Mouse (Mus musculus): ENCODE data around the gene Nqo1.

The Nqo1 gene

DNA sequence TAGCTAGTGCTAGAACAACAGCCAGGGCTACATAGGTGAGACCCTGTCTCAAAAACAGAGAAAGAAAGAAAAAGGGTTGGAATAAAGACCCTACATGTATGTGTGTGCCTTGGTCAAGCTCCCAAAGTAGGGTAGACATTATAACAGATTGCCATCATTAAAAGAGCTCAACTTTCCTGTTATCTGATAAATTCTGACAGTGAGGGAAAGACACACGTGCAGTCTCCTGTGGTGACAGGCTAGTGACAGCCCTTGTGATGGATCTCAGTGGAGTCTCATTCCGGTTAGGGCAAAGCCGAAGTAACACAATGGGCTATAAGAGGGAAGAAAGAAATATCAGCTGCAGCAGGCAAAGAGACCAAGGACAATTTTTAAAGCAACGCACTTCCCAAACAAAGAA is 1.1 kb upstream of the Nqo1 start:
- no peak for DNase-seq

DNA sequence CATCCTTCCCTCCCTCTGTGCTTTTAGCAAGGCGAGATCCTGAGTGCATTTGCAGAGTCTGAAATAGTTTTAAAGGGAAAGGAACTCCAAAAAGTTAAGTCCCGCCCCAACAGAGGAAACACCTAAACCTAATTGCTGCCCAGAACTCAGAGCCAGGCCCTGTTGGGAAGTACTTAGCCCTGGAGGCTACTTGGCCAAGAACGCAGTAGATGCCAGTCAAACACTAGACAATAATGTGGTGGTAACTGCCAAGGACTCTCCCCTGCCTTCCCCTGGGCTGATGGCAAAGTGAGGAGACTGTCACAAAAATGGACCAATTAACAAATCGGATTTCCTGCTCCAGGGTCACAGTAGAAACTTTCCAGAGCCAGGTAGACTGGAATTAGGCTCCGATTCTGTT is 1.1 kb downstream of the Nqo1 start:
- DNase-seq, result no peak

DNA sequence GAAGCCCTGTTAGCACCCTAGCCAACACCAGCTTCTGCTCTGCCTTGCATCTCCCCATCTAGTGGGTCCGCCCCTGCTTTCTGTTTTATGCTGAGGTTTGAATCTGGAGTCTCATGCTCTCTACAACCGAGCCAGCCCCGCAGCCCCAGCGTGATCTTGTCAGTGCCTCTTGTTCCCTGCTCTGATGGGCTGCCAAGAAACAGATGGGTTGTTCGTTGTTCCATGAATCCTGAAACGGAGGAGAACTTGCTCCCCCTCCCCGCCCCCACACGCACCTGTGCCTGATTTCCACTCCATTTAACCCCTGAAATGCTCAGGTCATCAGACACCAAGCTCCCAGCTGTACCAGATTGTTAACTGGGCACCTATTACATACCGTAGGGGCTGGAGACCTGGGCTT is 3.5 kb downstream of the Nqo1 start:
- DNase-seq, result no peak

DNA sequence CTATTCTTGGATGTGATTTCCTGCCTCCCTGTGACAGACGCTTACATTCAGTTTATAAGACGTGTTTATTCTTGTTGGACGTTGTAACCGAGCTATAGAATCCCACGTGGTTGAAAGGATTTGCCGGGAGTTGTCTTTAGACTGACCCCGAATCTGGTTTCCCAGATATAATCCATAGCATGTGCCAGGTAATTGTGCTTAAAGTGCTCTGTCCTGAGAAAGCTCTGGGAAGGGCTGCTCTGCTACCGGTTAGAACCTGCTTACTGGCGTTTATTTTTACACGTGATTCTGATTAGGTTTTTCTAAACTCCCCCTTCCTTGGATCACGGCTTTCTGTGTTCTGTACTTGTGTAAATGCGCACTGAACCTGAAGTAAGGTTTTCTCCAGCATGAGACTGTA is 5.3 kb downstream of the Nqo1 start:
- no peak for DNase-seq

DNA sequence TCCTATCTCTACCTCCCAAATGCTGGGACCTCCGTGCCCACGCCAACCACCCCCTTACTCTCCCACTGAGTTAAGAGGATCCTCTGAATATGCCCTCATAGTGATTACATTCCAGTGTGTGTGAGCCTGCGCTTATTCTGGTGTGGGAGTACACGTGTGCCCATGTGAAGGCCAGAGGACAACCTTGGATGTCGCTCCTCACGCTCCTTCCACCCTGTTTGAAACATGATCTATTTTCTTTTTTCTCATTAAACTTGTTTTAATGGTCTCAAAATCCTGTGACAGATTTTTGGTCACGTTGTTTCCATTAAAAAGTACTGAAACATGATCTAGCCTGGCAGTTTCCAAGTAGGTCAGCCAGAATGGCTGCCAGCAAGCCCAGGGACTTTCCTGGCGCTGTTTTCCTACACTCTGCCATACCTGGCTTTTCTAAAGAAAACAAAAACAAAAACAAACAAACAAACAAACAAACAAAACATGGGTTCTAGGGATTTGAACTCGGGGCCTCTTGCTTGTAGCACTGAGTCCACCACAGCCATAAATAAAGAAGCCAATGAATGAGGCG is 6.8 kb downstream of the Nqo1 start:
- no peak for DNase-seq

DNA sequence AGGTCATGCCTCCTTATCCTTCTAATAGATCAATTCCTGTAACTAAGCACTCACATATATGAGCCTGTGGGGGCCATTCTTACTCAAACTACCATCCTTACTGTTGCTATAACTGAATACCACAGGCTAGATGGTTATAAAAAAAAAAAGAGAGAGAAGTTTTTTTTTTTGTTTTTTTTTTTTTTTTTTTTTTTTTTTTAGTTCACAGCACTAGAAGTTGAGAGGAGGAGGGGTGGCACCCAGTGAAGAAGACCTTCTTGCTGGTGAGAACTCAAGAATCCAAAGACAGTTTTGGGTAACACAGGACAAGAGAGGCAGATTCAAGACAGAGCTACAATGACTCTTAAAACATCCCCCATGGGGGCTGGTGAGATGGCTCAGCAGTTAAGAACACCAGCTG is 7.6 kb downstream of the Nqo1 start:
- DNase-seq, result no peak

DNA sequence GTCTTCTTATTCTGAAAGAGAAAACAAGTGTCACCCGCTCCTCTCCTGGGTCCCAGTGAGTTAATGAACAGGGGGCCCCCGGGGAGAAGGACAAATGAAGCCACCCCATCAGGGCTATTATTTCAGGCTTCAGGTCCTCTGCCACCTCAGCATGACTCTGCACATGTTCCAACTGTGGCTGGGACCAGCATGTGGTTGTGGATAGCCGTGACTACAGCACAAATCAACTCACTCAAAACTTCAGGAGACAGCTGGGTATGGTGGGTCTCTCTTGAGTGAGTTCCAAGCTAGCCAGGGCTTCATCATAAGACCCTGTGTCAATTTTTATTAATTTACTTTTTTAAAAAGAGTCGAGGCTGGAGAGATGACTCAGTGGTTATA is 11.9 kb downstream of the Nqo1 start:
- DNase-seq, result no peak

DNA sequence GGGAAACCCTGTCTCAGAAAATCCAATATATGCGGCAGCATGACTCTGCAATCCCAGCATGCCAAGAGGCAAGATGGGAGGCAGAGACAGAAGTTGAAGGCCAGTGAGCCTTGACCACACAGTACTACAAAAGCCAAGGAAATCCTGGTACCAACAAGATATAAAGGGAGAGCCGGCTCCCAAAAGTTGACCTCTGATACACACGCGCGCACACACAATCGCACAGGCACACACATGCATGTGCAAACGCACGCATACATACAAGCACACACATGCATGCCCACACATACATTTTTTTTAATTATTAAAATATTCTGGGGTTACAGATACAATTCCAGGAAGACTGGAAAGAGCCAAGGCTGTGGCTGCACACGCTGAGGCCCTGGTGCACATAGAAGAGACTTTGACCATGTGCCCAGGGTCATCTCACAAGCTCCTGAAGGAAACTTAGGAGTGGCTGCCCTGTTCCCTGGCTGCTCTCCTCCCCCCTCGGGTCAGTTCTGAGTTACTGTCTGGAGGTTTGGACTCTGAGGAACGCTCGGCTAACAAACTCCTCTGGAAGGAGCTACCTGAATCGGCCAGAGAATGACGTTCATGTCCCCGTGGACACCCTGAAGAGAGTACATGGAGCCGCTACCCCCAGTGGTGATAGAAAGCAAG is 12.4 kb downstream of the Nqo1 start:
- peak; percentile 83 for DNase-seq

DNA sequence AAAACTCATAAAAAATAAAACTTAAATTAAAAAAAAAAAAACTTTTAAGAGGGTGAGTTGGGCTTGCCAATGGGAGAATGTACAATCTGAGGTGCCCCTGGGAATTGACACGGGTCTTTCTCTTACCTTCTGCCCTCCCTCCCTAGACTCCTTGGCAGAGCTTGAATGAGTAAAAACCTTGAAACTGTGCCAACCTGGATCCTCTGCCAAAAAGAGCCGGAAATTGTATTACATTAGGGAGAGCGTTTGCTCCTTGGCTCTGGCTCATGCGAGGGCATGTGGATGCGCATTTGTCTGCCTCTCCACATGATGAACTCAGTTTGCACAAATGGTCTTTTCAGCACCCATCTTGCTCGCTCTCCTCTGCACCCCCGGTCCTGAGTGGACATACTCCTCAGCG is 13.4 kb downstream of the Nqo1 start:
- DNase-seq, result peak; percentile 81

DNA sequence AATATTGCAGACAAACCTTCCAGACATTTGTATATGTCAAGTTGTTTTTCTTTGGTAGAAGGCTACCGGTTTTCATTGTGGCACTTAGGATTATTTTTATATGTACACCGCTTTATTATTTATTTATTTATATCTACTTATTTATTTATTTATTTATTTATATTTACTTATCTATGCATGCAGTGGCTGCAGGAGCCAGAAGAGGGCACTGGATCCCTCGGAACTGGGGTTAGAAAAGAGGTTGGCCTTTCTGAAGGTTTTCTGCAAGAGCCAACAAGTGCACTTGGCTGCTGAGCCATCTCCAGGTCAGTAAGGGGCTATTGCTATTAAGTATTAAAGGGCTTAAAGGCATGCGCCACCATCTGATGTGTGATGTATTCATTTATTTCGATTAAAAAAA is 15.1 kb downstream of the Nqo1 start:
- DNase-seq, result peak; percentile 52

DNA sequence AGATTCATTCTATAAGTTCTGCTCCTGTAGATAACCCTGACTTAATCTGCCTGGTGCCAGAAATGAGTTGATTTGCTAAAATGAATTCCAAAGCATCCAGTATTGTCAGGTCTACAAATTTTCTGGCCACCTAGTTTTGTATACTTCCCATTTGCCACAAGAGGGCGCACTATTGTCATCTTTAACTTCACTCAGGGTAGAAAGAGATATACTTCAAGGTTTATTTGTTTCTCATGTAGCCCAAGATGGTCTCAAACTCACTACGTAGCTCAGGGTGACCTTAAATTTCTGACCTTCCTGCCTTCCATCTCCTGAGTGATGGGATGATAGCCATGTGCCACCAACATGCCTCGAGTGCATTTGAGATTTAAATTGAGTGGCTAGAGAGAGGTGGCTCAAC is 16.4 kb downstream of the Nqo1 start:
- no peak for DNase-seq

DNA sequence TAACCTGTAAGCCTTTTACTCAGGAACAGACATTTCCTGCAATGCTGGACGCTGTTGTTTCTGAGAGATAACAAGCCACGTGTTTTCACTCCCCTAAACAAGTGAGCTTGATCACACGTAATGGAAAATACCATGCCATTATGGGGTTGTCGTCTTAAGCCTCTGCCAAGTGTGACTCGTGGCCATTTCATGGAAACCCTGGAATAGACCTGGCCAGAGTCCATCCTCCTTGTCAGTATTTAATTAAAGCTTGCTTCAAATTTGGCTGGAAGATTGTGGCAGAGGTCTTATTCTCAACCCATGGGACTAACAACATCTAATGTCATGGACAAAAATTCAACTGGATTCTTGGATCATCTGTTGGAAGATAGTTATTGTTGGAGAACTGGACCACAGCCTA is 16.8 kb downstream of the Nqo1 start:
- DNase-seq, result peak; percentile 56

DNA sequence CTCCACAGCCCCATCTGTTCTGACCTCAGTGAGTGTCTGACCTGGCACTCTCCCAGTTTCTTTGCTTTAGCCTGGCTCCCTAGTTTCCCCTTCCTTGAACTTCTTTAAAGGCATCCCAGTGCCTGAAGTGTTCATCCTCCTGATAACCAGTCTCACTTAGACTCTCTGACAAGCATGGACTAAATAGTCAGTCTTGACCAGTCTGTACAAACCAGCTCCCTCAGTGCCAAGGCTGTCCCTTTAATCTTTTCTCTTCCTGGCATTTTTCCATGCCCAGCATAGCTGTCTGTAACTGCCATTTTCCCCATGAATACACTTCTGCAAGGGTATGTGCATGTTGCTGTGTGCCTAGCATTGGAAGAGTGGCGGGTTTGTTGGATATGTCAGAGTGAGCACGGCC is 17.9 kb downstream of the Nqo1 start:
- DNase-seq, result no peak

DNA sequence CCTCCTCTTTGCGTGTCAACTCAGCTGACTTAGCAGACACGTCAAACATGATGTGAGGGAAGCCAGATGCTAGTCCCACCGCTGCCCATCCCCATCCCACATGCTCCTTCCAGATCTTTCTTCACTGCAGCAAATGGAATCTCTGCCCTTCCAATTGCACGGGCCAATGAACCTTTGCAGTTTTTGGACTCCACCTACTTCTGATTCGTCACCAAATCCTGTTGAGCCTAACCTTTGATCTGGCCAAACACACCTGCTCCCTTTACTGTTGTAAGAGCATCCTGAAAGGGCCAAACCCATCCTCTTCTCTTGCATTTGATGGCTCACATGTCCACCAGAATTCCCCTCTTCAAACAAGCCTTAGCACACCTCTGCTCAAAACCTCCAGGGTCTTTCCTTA is 18.4 kb downstream of the Nqo1 start:
- no peak for DNase-seq

DNA sequence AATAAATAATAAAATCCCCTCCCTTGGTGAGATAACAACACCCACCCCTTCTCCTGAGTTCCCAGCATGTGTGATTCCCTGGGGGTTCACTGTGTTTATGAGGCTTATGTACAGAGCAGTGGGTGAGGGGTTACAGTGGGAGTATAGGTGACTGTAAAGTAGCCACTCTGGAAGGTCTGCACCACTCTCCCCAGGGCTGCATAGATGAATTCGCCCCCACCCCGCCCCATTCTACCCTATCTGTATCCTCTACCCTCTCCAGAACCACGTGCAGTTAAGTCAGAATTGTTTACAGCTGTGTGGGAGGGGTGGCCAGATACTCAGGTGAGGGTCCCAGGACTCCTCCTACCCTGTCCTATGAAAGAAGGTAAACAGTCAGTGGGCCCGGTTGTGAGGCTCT is 20.1 kb downstream of the Nqo1 start:
- no peak for DNase-seq

DNA sequence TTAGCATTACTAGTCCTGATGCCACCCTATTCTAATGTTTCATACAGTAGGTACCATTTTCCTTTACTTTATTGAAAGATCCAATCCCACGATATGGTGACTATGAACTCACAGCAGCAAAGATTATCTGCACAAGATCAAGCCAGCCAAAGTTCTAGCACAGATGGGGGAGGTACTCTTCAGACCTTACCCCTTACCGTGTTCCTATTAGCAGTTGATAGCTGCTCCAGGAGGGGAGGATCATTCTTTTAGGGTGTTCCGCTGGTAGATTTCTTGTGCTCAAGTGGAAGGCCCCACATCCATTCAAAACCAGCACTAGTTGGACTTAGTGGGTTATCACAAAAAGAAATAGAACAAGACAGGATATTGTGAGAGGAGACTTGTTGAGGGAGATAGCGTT is 21.3 kb downstream of the Nqo1 start:
- DNase-seq, result no peak

DNA sequence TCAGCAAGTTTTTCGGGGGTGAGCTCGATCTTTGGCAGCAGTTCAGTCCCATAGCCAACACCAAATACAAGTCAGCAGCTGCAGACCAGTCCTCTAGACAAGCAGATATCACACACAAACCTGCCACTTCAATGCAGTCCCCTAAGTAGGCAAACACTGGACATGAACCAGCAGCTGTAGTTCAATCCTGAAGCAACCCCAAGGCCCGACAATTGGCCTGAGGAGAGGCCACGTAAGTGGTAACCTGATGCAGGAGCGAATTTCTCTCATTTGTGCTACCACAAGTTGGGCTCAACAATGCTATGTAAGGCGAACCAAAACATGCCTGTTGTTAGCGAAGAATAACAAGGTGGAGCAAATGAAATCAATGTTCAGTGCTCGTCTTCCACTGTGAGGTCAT is 22.3 kb downstream of the Nqo1 start:
- DNase-seq, result no peak

DNA sequence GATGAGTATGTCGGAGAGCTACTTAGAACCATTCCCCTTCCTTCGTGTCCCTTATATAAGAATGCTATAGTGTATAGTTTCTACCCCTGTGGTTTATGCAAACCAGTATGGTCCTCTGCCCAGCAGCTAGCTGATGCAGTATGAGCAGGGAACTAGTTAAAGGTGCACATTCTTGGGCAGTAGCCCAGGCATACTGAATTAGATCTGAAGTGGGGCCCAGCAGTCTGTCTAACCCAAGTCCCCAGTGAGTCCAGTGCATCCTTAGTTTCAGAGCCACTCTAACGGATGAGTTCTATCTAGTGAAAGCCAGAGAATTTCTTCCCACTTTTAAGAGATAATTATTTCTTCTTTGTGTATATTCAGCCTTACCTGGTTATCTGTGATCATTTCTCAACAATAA is 25.7 kb downstream of the Nqo1 start:
- DNase-seq, result no peak

DNA sequence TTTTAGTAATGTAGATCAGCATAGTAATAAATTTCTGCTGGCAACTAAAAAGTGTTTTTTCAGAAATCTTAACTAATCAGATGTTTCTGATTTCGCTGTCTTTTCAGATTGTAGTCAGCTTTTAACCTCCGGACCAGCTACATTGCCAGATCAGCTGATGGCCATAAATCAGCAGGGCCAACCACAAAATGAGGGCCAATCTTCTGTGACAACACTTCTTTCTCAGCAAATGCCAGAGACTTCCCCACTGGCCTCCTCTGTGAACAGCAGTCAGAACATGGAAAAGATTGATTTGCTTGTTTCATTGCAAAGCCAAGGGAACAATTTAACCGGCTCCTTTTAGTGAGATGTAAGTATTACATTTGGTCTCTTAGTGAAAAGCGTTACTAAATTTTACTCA is 32.7 kb downstream of the Nqo1 start:
- no peak for DNase-seq
